Comparison of ENCODE assay signal across 9 mouse cellular contexts in genomic region chr17:8388463-8388862, GRCm38 (mm10). TPM values are rescaled to one million over a fixed set of nuclear protein-coding genes. Genes with fewer than 3 reads are reported as not detected.
DNase-seq lines count a peak whose midpoint lies in the region; ATAC-seq and TF ChIP-seq lines count a peak whose summit lies in the region.
"Had no signal": no experiment of that assay in that cellular context is flagged by ENCODE, and none has a peak within 500 bp of the region (broad histone marks: within the 10 kb centered on the region; RNA-seq: fewer than 3 reads in every experiment).

No protein-coding gene starts in this region.

- no peak for ATAC-seq in cerebellum, adult (ENCODE audit: insufficient number of reproducible peaks, low FRiP score, low TSS enrichment)
- peak; percentile 80; the same call in 1 of the 2 replicates for ATAC-seq in hindbrain, embryonic 13.5 days (ENCODE audit: low FRiP score)
- no peak for ATAC-seq in liver, postnatal 0 days

- no peak for TF ChIP-seq POLR2A in cortical plate, adult 2 months (IDR thresholded peaks at IDR 0.05; ENCODE audit: extremely low read depth, insufficient read depth, low read length)

- peak overlapping the region; percentile 61 for H3K9ac ChIP-seq in hindbrain, embryonic 13.5 days
- no peak overlapping the region for H3K9ac ChIP-seq in liver, postnatal 0 days (replicated peaks)

- no peaks in the 10 kb centered on the region for H3K9me3 ChIP-seq in hindbrain, embryonic 13.5 days
- no peaks in the 10 kb centered on the region for H3K9me3 ChIP-seq in liver, postnatal 0 days (ENCODE audit: low read length)
- H3K9me3 ChIP-seq: megakaryocyte, embryonic 14.5 days had no signal

- no peak overlapping the region for H3K27ac ChIP-seq in cortical plate, adult 2 months (ENCODE audit: insufficient read depth, low read length)
- no peak overlapping the region for H3K27ac ChIP-seq in hindbrain, embryonic 13.5 days
- no peak overlapping the region for H3K27ac ChIP-seq in liver, postnatal 0 days (ENCODE audit: low read depth)

- H3K27me3 ChIP-seq in hindbrain, embryonic 13.5 days: peaks cover 56% of the 10 kb centered on the region
- H3K27me3 ChIP-seq in liver, postnatal 0 days (ENCODE audit: insufficient read depth, low read length): peaks cover 32% of the 10 kb centered on the region

- TF ChIP-seq EP300 in liver, postnatal 0 days (IDR thresholded peaks at IDR 0.05; ENCODE audit: low read depth): no peak

- no peaks in the 10 kb centered on the region for H3K4me1 ChIP-seq in cortical plate, adult 2 months (ENCODE audit: control insufficient read depth, insufficient read depth, low read length)
- peaks cover 11% of the 10 kb centered on the region for H3K4me1 ChIP-seq in hindbrain, embryonic 13.5 days (replicated peaks)
- H3K4me1 ChIP-seq in liver, postnatal 0 days (ENCODE audit: insufficient read depth): no peaks in the 10 kb centered on the region

- H3K36me3 ChIP-seq in hindbrain, embryonic 13.5 days: no peaks in the 10 kb centered on the region
- no peaks in the 10 kb centered on the region for H3K36me3 ChIP-seq in liver, postnatal 0 days (replicated peaks; ENCODE audit: insufficient read depth, low read length)

- peak; percentile 66 for TF ChIP-seq CTCF in cortical plate, adult 2 months (IDR thresholded peaks at IDR 0.05; ENCODE audit: extremely low read depth, insufficient read depth, low read length)
- TF ChIP-seq CTCF in liver, postnatal 0 days (IDR thresholded peaks at IDR 0.05; ENCODE audit: low read depth): peak; percentile 52

- DNase-seq in cerebellum, adult 9-10 months: peak; percentile 23
- peak; percentile 50 for DNase-seq in CD4-positive helper T cell, adult 2 months (ENCODE audit: low read depth, low spot score)
- DNase-seq in liver, postnatal 0 days: peak; percentile 40
- peak; percentile 65 for DNase-seq in retina, postnatal 1 day
- no peak for DNase-seq in c-Kit-positive CD71-positive TER-119-positive erythroid progenitor cells, embryonic 14.5 days (ENCODE audit: low spot score)

- WGBS in hindbrain, embryonic 13.5 days: 4% methylated on average over 13 of the region's 13 CpGs
- 3% methylated on average over 13 of the region's 13 CpGs for WGBS in liver, postnatal 0 days (ENCODE audit: insufficient replicate concordance)

- H3K4me2 ChIP-seq in hindbrain, embryonic 13.5 days: peak overlapping the region; percentile 58
- no peak overlapping the region for H3K4me2 ChIP-seq in liver, postnatal 0 days (ENCODE audit: low read depth, low read length)

- H3K4me3 ChIP-seq in cortical plate, adult 2 months (ENCODE audit: insufficient read depth, low read length): peak overlapping the region; percentile 19
- H3K4me3 ChIP-seq in hindbrain, embryonic 13.5 days: peak overlapping the region; percentile 37
- no peak overlapping the region for H3K4me3 ChIP-seq in liver, postnatal 0 days (ENCODE audit: low read depth, low read length)

RNA-seq across cellular contexts. Expression of gene T2, which starts 32.7 kb away (rescaled TPM):
- 0.83 and 1.2 TPM in 2 replicates for polyA plus RNA-seq in cortical plate, adult 2 months (2012; rRNA removed)
- 0.38 and 0.62 TPM in 2 replicates for polyA plus RNA-seq in hindbrain, embryonic 13.5 days (2015; fragmentation: Nextera tagmentation; extraction: Ambion mirVana)
- not detected in 2 replicates for polyA plus RNA-seq in liver, postnatal 0 days (2015; fragmentation: Nextera tagmentation; extraction: Ambion mirVana)

RNA-seq across cellular contexts. Expression of gene T, which starts 45.8 kb away (rescaled TPM):
- polyA plus RNA-seq in cortical plate, adult 2 months (2012; rRNA removed): 0.10 and 0.11 TPM in 2 replicates
- polyA plus RNA-seq in hindbrain, embryonic 13.5 days (2015; fragmentation: Nextera tagmentation; extraction: Ambion mirVana): 0.44 and 0.52 TPM in 2 replicates
- not detected in 2 replicates for polyA plus RNA-seq in liver, postnatal 0 days (2015; fragmentation: Nextera tagmentation; extraction: Ambion mirVana)

RNA-seq across cellular contexts. Expression of gene Prr18, which starts 51.2 kb away (rescaled TPM):
- 34.3 and 40.8 TPM in 2 replicates for polyA plus RNA-seq in cortical plate, adult 2 months (2012; rRNA removed)
- polyA plus RNA-seq in hindbrain, embryonic 13.5 days (2015; fragmentation: Nextera tagmentation; extraction: Ambion mirVana): 9.6 TPM in 2 replicates
- polyA plus RNA-seq in liver, postnatal 0 days (2015; fragmentation: Nextera tagmentation; extraction: Ambion mirVana): 0.05 TPM in 1 of 2 replicates, not detected in the other

Comparison
In these comparisons a context has a peak if more than half of its experiments do, and no peak if none do; other contexts are left out.
1. RNA of gene Prr18, which starts 51.2 kb away (polyA plus RNA-seq): 34.3 to 40.8 TPM in cortical plate, adult 2 months and 9.6 TPM in hindbrain, embryonic 13.5 days; 0.05 TPM in liver, postnatal 0 days; every median in the first group is over 10 times any median in the second.